20 mouse cellular contexts compared by ENCODE assay signal in genomic region chr12:56614513-56614912, GRCm38 (mm10). TPM values are rescaled to one million over a fixed set of nuclear protein-coding genes. Genes with fewer than 3 reads are reported as not detected.
DNase-seq lines count a peak whose midpoint lies in the region; ATAC-seq lines count a peak whose summit lies in the region.
"Had no signal": no experiment of that assay in that cellular context is flagged by ENCODE, and none has a peak within 500 bp of the region (broad histone marks: within the 10 kb centered on the region; RNA-seq: fewer than 3 reads in every experiment).

No protein-coding gene starts in this region.

- no peak overlapping the region for H3K4me3 ChIP-seq in forebrain, embryonic 10.5 days
- no peak overlapping the region for H3K4me3 ChIP-seq in forebrain, embryonic 15.5 days
- H3K4me3 ChIP-seq in midbrain, embryonic 10.5 days: peak overlapping the region; percentile 5; the same call in 1 of the 2 replicates
- no peak overlapping the region for H3K4me3 ChIP-seq in midbrain, embryonic 15.5 days
- no peak overlapping the region for H3K4me3 ChIP-seq in hindbrain, embryonic 15.5 days
- H3K4me3 ChIP-seq: embryonic facial prominence, embryonic 13.5 days; kidney, embryonic 15.5 days; liver, embryonic 12.5 days had no signal

- ATAC-seq in forebrain, embryonic 15.5 days (replicated peaks): no peak
- ATAC-seq in midbrain, embryonic 15.5 days (replicated peaks): no peak
- 0 out of 2 replicates have a peak, but pooled peaks have one; percentile 34 for ATAC-seq in hindbrain, embryonic 15.5 days (ENCODE audit: low FRiP score, low read depth)
- no peak for ATAC-seq in megakaryocyte-erythroid progenitor cell, adult 5-6 weeks (replicated peaks; ENCODE audit: low FRiP score, low TSS enrichment, poor library complexity, severe bottlenecking)
- ATAC-seq: forebrain, embryonic 16.5 days; liver, embryonic 12.5 days had no signal

- H3K27ac ChIP-seq in forebrain, embryonic 10.5 days: no peak overlapping the region
- H3K27ac ChIP-seq in forebrain, embryonic 15.5 days (replicated peaks): no peak overlapping the region
- peak overlapping the region; percentile 46; the same call in 1 of the 2 replicates for H3K27ac ChIP-seq in midbrain, embryonic 10.5 days (replicated peaks)
- no peak overlapping the region for H3K27ac ChIP-seq in midbrain, embryonic 15.5 days
- no peak overlapping the region for H3K27ac ChIP-seq in hindbrain, embryonic 15.5 days (replicated peaks)
- H3K27ac ChIP-seq: embryonic facial prominence, embryonic 13.5 days; kidney, embryonic 15.5 days; liver, embryonic 12.5 days had no signal

- H3K36me3 ChIP-seq in forebrain, embryonic 10.5 days (replicated peaks): no peaks in the 10 kb centered on the region
- H3K36me3 ChIP-seq in forebrain, embryonic 15.5 days: no peaks in the 10 kb centered on the region
- H3K36me3 ChIP-seq in midbrain, embryonic 10.5 days: no peaks in the 10 kb centered on the region
- no peaks in the 10 kb centered on the region for H3K36me3 ChIP-seq in midbrain, embryonic 15.5 days (replicated peaks)
- no peaks in the 10 kb centered on the region for H3K36me3 ChIP-seq in hindbrain, embryonic 15.5 days
- H3K36me3 ChIP-seq: embryonic facial prominence, embryonic 13.5 days; kidney, embryonic 15.5 days; liver, embryonic 12.5 days had no signal

- DNase-seq in forebrain, embryonic 10.5 days (ENCODE audit: extremely low spot score, low spot score): peak; percentile 64
- DNase-seq in midbrain, embryonic 10.5 days (ENCODE audit: low spot score): peak; percentile 84
- peak; percentile 55 for DNase-seq in retina, postnatal 1 day
- DNase-seq in urinary bladder, postnatal 4 days (ENCODE audit: low spot score in 2 of 2): no peak
- DNase-seq: adrenal gland, postnatal 10 days; cerebellum, adult 9-10 months; gastrocnemius, postnatal 10 days; lung, postnatal 10 days; right cerebral cortex, postnatal 4 days; thymus, adult 2 months had no signal

- H3K9me3 ChIP-seq in forebrain, embryonic 10.5 days: no peaks in the 10 kb centered on the region
- H3K9me3 ChIP-seq in forebrain, embryonic 15.5 days: no peaks in the 10 kb centered on the region
- H3K9me3 ChIP-seq in midbrain, embryonic 10.5 days (replicated peaks): no peaks in the 10 kb centered on the region
- H3K9me3 ChIP-seq in midbrain, embryonic 15.5 days: no peaks in the 10 kb centered on the region
- no peaks in the 10 kb centered on the region for H3K9me3 ChIP-seq in hindbrain, embryonic 15.5 days
- H3K9me3 ChIP-seq: embryonic facial prominence, embryonic 13.5 days; kidney, embryonic 15.5 days; liver, embryonic 12.5 days had no signal

- no peak overlapping the region for H3K4me2 ChIP-seq in forebrain, embryonic 15.5 days (replicated peaks)
- no peak overlapping the region for H3K4me2 ChIP-seq in midbrain, embryonic 15.5 days
- H3K4me2 ChIP-seq in hindbrain, embryonic 15.5 days: no peak overlapping the region
- H3K4me2 ChIP-seq: embryonic facial prominence, embryonic 13.5 days; kidney, embryonic 15.5 days; liver, embryonic 12.5 days had no signal

- under 1% methylated on average over 21 of the region's 21 CpGs for WGBS in forebrain, embryonic 10.5 days
- 2% methylated on average over 21 of the region's 21 CpGs for WGBS in forebrain, embryonic 15.5 days
- under 1% methylated on average over 21 of the region's 21 CpGs for WGBS in midbrain, embryonic 10.5 days
- under 1% methylated on average over 21 of the region's 21 CpGs for WGBS in midbrain, embryonic 15.5 days
- under 1% methylated on average over 21 of the region's 21 CpGs for WGBS in hindbrain, embryonic 15.5 days

- peaks cover 38% of the 10 kb centered on the region for H3K4me1 ChIP-seq in forebrain, embryonic 10.5 days
- peaks cover 17% of the 10 kb centered on the region for H3K4me1 ChIP-seq in forebrain, embryonic 15.5 days
- peaks cover 72% of the 10 kb centered on the region for H3K4me1 ChIP-seq in midbrain, embryonic 10.5 days
- peaks cover 20% of the 10 kb centered on the region for H3K4me1 ChIP-seq in midbrain, embryonic 15.5 days
- H3K4me1 ChIP-seq in hindbrain, embryonic 15.5 days (replicated peaks): peaks cover 17% of the 10 kb centered on the region

- H3K27me3 ChIP-seq in forebrain, embryonic 10.5 days (ENCODE audit: poor library complexity, severe bottlenecking): peaks cover 100% of the 10 kb centered on the region
- peaks cover 88% of the 10 kb centered on the region for H3K27me3 ChIP-seq in forebrain, embryonic 15.5 days
- peaks cover 100% of the 10 kb centered on the region for H3K27me3 ChIP-seq in midbrain, embryonic 10.5 days (ENCODE audit: low read depth, poor library complexity, severe bottlenecking)
- peaks cover 86% of the 10 kb centered on the region for H3K27me3 ChIP-seq in midbrain, embryonic 15.5 days (replicated peaks)
- H3K27me3 ChIP-seq in hindbrain, embryonic 15.5 days: peaks cover 81% of the 10 kb centered on the region

- no peak overlapping the region for H3K9ac ChIP-seq in forebrain, embryonic 15.5 days (replicated peaks)
- H3K9ac ChIP-seq in midbrain, embryonic 15.5 days: no peak overlapping the region
- H3K9ac ChIP-seq in hindbrain, embryonic 15.5 days: no peak overlapping the region
- H3K9ac ChIP-seq: embryonic facial prominence, embryonic 13.5 days; kidney, embryonic 15.5 days; liver, embryonic 12.5 days had no signal

RNA-seq across cellular contexts. Expression of gene Nkx2-9, which starts 1.4 kb away (rescaled TPM):
- polyA plus RNA-seq in forebrain, embryonic 10.5 days (2016; fragmentation: Nextera tagmentation; extraction: Ambion mirVana): 3.0 and 3.6 TPM in 2 replicates
- polyA plus RNA-seq in forebrain, embryonic 15.5 days (2015; fragmentation: Nextera tagmentation; extraction: Ambion mirVana): not detected in 2 replicates
- polyA plus RNA-seq in midbrain, embryonic 10.5 days (2016; fragmentation: Nextera tagmentation; extraction: Ambion mirVana): 24.8 and 28.3 TPM in 2 replicates
- 0.23 TPM in 1 of 2 replicates, not detected in the other for polyA plus RNA-seq in midbrain, embryonic 15.5 days (2015; fragmentation: Nextera tagmentation; extraction: Ambion mirVana)
- 0.12 TPM in 1 of 2 replicates, not detected in the other for polyA plus RNA-seq in hindbrain, embryonic 15.5 days (2015; fragmentation: Nextera tagmentation; extraction: Ambion mirVana)
- total RNA-seq in megakaryocyte-erythroid progenitor cell, adult 5-6 weeks (2014; fragmentation: Nextera tagmentation): not detected in 2 replicates
- not detected in 2 replicates for total RNA-seq in megakaryocyte-erythroid progenitor cell, adult 5-6 weeks (2017)
- total RNA-seq: adrenal gland, postnatal 10 days; gastrocnemius, postnatal 10 days; monocyte, adult 5-6 weeks had no signal
- polyA plus RNA-seq: embryonic facial prominence, embryonic 13.5 days; forebrain, embryonic 16.5 days; heart, embryonic 14.5 days; kidney, embryonic 15.5 days; liver, embryonic 12.5 days had no signal

Comparison
In these comparisons a context has a peak if more than half of its experiments do, and no peak if none do; other contexts are left out.
1. DNase-seq: peak in forebrain, embryonic 10.5 days (single experiment), midbrain, embryonic 10.5 days (single experiment) and retina, postnatal 1 day (single experiment); none in urinary bladder, postnatal 4 days (0 of 2).